Mouse (Mus musculus) spleen, postnatal 10 days (tissue): ENCODE measurements around the gene Cnot11.
A peak's percentile ranks its signal among the peaks of the same experiment; 100 is the strongest.

Experiments used
- DNase-seq, 2 experiments: peaks; one replicate each; pipeline ENCODE4 v3.0.0; 2021 to 2022; ENCODE audit warnings: low spot score in 2 of 2

Gene Cnot11

DNA sequence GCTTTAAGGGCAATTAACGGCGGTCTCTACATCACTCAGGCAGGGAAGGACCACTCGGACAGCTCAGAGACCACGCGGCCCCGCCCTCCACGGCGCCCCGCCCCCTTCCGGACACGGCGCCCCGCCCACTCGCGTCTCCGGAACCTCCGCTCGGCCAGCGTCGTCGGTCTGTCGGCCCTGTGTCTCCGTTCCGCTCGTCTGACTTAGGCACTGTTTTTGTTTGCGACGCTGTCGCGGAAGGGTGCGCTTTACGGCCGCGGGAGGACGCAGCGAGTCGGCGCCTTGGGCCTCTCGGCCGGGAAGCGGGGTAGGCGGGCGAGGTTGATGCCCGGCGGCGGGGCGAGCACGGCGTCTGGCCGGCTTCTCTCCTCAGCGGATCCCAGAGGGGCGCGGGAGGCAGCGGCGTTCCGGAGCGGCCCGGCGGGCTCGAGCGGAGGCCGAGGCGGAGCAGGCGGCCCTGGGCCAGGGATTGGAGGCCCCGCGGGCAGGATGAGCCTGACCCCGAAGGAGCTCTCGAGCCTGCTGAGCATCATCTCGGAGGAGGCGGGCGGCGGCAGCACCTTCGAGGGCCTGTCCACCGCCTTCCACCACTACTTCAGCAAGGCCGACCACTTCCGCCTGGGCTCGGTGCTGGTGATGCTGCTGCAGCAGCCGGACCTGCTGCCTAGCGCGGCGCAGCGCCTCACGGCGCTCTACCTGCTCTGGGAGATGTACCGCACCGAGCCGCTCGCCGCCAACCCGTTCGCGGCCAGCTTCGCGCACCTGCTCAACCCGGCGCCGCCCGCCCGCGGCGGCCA, 921 bp downstream of the Cnot11 start:
- peak; percentile 99 for DNase-seq

DNA sequence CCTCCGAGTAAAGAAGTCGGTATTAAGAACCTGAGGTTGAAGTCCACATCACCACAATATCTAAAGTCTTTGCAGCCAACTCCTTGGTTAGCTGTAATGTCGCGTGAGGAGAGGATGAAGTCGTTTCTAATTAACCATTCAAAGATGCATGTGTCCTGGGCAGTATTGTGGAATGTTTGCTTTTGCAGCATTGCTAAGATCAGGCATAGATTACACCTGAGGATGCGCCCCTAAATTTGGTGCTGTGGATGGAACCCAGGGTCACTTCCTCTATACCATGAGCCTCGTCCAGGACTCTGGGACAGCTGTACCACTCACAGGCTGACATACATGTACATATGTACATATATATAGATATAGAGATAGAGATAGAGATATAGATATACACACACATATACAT, 1.9 kb downstream of the Cnot11 start:
- no peak for DNase-seq

DNA sequence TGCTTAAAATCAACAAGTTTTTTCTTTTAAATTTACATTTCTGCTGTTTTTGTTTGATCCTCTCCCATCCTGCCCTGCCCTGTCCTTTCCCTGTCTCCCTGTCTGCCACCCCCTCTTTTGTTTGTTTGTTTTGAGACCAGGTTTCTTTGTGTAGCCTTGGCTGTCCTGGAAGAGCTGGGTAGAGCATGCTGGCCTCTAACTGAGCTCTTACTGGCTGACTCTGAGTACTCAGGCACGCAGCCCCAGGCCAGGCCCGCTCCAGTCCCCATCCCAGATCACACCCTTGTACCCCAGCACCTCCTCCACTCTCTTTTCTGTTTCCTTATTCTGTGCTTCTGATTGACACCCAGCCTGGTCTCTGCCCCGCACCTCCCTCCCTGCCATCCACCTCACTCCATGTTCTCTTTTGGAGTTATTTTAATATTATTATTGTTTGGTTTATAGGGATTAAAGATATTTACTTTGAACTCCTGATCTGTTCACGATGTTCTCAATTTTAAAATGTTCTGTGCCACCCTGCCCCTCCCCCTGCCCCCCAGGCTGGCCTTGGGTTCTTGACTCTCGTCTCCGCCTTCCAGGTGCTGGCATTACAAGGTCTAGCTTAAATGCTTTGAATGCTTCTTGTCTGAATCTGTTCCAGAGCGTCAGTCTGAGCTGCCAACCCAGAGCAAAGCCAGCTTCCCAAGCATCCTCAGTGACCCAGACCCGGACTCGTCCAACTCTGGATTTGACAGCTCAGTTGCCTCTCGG, 3.0 kb downstream of the Cnot11 start:
- no peak for DNase-seq

DNA sequence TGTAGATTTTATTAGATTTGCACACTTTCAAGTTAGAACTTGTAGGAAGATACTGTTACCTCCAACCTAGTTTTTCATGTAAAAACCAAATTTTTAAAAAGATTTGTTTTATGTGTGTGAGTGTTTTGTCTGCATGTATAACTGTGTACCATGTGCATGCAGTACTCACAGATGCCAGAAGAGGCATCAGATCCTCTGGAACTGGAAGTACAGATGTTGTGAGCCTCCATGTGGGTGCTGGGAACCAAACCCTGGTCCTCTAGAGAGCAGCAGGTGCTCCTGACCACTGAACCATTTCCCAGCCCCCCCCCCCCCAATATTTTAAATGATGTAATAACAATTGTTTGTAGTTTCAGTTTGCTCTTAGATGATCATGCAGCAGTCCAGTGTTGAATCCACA, 5.8 kb downstream of the Cnot11 start:
- no peak for DNase-seq

DNA sequence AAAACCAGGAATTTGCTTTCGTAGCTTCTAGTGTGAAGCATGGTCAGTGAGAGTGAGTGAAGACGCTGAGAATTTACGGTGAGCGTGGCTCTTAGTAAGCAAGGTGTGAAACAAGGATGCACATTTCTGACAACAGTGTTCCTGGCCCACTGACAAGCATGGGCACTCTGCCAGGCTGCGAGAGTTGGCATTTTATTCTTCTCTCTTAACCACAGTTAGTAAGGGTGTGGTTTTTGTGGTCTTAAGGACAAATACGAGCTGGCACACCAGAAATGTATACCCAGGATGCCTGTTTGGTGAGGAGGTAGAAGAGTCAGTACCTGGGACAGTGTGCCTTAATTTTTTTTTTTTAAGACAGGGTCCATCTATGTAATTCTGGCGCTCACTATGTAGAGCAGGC, 10.8 kb downstream of the Cnot11 start:
- peak in 1 of 2 experiments; percentile 37 for DNase-seq

DNA sequence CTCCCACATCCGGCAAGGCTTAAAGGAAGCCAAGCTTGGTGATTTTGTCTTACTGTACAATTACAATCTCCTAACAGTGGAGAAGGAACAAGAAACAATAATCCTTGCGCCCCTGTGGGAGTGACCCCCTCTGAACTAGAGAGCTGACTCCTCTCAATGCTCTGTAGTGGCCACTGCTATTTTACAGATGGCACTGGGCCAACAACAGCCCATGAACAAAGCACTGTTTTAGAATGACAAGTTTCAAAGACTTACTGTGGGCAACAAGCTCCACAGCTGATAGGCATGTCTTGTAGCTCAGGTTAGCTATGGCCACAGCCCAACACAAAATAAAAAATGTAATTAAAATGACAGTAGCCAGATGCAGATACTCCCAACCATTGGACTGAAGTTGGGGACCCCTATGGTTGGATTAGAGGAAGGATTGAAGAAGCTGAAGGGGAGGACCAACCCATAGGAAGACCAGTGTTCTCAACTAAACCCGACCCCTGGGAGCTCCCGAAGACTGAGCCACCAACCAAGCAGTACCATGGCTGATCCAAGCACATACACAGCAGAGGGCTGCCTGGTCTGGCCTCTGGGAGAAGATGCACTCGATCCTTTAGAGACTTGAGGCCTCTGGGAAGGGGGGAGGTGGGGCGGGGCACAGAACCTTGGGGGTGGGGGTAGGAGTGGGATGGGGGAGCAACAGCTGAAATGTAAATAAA, 11.5 kb downstream of the Cnot11 start:
- DNase-seq = no peak

DNA sequence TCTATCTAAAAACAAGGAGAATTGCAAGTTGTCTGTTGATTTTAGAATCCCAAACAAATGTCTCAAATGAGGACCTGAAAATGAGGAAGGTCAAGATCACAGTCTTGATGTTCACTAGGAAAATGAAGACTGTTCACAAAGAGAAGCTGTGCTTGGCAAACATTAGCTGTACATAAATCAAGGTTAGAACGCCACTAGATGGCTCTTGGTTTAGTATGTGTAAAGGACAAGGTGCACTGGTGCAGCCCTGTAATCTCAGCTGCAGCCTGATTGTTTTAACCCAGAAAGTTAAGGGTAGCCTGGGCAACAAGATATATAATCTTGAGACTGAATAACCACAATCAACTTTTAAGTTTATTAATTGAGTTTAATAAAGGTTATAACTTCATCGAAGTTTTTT, 12.4 kb downstream of the Cnot11 start:
- DNase-seq = no peak

DNA sequence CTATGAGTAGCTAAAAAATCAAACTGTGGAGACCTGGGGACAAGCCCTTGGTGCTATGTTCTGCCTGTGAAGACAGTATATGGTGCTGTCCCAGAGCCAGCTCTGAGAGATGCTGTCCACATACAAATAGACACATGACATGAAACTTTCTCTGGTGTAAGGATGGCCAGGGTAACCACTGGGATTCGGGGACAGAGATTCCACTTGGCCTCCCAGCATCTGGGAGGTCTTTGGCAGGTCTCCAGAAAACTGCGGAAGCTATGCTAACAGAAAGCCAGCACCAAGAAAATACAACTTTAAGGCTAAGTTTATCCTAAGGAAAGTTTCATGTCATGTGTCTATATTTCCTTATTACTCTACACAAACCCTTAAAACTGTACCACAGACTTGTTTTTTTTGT, 15.0 kb downstream of the Cnot11 start:
- DNase-seq = no peak

DNA sequence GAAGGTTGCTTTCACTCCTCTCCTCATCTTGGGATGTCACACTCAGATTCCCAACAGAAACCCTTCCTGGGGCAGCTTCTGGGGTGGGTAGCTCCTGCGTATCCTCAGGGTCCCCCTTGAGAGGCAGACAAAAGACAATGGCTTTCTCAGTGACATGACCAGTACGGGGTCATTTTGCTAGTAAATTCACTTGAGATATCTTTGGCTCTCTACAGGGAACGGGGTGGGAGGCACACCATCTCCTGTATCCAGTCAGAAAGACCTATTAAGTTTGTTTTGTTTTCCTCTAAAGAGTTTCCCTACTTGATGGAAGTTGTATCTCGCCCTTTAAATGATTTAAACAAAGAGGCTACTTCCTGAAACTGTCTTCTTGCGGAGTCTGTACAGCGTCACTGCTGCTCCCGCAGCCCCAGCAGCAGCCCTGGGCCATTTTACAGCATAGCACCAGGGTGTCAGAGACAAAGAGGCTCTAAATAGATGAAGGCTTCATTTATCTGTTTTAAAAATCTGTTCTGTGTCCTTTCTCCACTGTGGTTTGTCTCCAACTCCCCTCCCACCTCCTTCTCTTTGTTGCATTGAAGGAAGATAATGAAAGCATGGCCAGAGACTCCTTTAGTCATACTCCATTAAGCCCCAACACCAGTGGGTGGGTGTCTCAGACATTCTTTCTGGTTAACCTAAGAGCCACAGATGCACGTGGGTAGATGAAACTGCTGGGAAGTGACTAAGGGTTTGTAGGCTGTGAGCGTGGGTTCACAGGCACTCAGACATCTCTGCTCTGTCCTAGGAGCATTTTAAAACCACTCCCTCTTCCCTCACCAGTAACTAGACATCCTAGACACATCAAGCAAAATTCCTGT, 21.0 kb downstream of the Cnot11 start:
- no peak for DNase-seq

DNA sequence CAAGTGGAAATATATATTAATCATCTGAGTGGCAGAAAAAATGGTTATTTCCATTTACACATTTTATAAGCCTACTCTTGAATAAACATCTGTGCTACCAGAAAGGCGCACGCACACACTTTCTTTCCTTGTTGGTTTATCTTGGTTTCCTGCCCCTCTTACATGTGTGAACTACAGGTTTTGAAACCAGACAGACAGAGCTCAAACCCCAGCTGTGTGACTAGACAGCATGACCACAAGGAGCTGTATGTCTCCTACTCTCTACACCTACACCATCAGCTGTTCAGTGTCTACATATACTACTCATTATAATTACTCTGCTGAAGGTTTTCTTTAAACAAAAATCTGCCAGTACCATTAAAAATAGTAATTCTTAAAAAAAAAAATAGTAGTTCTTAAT, 24.2 kb downstream of the Cnot11 start:
- DNase-seq = no peak

DNA sequence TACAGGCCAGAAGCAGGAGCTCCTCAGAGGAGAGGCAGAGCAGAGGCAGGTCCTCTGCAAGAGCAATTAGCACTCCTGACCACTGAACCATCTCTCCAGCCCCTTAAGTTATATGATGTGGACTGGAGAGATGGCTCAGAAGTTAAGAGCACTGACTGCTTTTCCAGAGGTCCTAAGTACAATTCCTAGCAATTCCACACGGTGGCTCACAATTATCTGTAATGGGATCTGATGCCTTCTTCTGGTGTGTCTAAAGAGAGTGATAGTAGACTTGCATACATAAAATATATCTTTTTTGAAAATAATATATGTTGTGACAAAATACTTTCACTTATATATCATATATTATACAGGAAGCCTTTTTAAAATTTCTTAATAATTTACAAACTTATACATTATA, 27.1 kb downstream of the Cnot11 start:
- DNase-seq = no peak

DNA sequence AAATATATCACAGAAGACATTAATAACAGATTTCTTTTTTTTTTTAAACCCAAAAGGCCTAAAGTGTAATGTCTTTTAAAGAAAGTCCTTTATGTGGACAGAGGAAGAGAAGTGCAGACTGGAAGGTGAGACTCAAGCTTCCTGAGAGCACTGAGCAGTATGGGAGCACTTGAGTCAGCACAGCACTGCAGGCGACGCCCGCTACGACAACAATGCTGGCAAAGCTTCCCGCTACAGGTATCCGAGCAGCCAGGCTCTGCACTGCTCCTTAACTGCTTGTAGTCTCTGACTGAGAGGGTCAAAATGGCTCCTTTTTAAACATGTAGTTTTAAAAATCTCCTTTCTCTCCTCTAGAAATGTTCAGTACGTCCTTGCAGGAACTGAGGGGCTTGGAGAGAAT, 28.4 kb downstream of the Cnot11 start:
- no peak for DNase-seq

DNA sequence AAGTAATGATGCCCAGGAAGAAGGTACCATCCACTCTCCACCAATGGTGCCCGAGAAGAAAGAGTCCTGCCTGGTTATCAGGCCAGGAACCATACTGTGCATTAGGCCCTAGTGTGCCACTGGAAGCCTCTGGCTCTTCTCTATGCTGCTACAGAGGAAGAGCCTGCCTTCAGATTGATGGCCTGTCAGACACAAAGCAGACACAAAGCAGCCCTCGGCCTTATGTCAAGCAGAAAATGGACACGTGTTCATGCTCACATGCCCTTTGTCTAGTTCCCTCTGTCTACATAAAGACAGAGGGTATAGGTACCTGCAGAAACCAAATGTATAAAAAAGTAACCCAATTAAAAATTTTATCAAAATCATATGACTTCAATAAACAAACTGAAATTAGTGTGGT, 29.8 kb downstream of the Cnot11 start:
- DNase-seq = no peak

DNA sequence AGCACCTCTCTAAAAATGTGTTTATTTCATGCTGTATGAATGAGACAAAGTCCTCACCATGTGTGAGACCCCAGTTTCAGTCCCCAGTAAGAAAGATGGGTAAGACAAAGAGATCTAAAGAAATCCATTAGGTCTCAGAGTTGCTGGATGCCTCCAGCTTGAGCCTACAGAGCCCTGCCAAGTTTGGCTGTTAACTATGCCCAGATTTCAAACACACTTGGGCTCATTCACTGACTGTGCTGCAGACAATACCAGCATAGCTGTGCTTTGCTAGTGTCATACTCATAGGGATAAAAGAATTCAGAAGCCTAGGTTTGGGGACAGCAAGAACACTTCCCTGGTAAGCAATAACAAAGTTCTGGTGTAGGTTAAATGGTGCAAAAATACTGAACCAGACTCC, 33.3 kb downstream of the Cnot11 start:
- no peak for DNase-seq

DNA sequence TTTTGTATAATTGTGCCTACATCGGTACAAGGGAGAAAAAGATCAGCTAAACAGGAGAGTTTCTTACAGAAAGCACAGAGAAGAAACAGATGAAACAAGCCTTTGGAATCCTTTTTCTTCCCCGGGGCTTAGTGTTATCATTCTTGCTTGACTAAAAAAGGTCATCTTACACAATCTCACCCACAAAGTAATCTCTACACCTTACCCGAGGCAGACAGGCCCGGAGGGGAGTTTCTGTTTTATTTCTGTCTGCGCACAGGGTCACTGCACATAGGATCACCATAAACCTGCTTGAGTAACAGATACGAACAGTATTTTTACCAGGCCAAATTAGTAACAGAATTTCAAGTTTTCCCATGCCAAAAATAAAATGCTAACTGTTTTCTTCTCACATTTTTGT, 36.9 kb downstream of the Cnot11 start:
- DNase-seq = no peak

DNA sequence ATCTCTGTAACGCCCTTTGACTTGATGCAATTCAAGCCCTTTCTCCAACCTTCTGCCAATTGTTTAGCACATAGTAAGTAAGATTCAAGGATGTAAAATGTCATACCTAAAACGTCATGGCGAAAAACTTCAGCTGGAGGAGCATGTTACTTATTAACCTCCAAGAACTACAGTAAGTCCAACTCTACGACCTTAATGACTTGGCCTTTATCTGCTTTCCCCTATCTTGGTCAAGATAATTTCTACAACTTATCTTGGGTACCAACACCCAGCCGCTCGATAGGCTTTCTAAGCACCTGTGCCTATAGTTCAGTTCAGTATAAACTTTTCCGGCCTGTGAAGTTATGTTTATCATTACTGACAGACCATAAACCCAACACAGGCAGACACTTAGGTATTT, 39.1 kb downstream of the Cnot11 start:
- no peak for DNase-seq

DNA sequence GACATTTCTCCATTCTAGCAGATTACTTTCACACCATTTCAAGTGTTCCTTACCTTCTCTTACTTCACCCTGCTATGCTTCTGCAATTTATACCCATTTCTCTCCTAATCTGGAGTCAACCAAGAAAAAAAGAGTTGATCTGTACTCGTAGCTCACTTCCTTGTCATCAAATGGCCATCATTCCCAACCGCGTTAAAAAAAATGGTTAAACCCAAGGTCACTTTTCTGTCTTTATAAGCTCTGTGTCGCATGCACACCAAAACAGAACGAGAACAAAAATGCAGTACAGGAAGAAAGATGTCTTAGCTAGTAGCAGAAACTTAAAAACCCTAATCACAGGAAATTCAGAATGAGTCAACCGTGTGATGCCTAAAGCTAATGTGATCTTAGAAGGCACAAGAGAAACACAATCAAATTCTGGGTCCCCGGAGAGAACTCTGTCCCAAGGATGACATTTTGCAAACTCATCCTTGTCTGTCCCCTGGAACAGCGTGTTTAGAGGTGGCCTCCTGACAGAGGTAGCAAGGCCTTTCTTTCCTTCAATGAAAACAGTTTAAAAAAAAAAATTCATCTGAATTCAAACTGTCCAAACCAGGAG, 41.1 kb downstream of the Cnot11 start:
- no peak for DNase-seq

DNA sequence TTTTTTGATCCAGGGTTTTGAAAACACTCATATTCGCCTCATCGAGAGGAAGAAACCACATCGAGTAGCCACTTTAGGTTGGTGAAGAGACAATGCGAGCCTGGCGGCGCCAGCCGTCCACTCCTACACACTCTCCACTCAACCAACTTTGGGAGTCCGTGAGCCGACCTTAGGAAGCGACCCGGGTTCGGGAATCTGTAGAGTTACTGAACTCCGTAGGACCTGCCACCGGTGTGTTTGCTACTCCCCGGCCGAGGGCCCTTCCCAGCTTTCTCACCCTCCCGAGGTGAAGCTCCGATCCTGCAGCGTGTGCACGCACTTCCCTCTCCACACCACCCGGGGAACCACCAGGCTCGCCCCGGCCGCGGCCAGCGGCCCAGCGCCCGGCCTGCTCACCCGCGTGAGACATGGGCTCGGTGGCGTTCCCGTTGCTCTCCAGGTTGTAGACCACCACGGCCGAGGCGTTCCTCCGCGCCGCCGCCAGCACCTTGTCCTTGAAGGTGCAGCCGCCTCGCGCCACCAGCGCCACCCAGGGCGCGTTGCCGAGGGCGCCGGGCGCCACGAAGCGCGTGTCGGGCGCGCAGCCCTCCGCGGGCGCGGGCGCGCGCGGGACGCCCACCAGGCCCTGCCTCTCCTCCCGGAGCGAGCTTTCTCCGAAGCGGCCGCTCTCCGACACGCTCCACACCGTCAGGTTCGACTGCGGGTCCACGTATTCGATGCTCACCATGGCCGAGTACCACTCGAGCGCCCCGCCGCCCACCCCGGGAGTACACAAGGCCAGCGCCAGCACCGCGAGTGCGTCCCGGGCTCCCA, 41.8 kb downstream of the Cnot11 start:
- DNase-seq = peak; percentile 63 to 70

DNA sequence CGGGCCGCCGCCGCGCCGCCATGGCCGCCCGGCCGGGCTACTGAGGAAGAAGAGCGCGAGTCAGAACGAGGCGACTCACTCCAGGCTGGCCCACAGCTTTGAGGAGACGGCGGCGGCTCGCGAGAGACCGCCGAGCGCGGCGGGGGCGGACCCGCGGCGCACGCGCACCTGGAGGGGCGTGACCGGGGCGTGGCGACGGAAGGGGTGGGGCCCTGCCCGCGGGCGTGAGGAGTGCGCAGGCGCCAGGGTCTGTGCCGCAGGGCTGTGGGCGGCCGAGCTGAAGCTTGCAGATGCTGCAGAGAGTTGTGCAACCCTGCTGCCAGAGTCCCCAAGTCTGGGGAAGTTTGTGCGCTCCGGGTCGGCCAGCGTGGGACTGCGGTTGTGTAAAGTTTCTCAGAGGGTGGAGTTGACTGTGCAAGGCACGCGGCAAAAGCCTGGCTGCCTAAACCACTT, 42.5 kb downstream of the Cnot11 start, which contains the start of gene Rnf149:
TSS of gene Rnf149 (minus strand) at position 153 of the 453 bp plus-strand sequence.
- DNase-seq = peak; percentile 94 to 96

DNA sequence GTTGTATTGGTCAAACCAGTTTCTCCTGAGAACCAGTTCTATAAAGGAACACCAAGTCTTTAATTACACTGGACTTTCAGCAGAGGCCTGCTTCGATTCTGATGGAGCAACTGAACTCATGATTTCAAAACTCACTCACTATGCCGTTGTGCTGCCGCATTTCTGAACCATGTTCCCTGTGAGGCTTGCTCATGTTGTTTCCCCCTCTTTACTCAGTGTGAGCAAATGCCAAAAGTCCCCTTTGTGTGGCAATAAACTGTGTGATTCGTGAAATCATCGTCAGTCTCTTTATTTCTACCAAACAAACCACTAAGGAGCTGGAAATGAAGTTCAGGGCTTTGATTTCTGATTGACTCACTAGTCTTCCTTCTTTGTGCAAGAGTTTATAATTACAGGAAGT, 43.7 kb downstream of the Cnot11 start:
- no peak for DNase-seq
